Mouse (Mus musculus) heart, embryonic 14.5 days (tissue): ENCODE data around the gene Inpp5b. TPM values are rescaled to one million over a fixed set of nuclear protein-coding genes. Genes with fewer than 3 reads are reported as not detected.

Source experiments
- ATAC-seq: fragments of 200-750 bp; cut with Nextera tagmentation; 2 replicates; pipeline ENCODE4 v1.8.0; 2017; ENCODE audit warnings: low read depth, moderate TSS enrichment; ENCODE audit not compliant: insufficient number of reproducible peaks, insufficient read depth, low FRiP score
- H3K27ac ChIP-seq, 2 experiments: fragments of 200-500 bp in 1 of 2; fragments of 300-500 bp in 1 of 2; sonication (generic) in 1 of 2; replicated peaks in 1 of 2; 2 replicates each; pipeline ENCODE4 v1.5.1; 2012 to 2014; ENCODE audit warnings: low read depth in 2 of 2, low read length in 2 of 2, control low read depth in 1 of 2, mild to moderate bottlenecking in 1 of 2, mixed read lengths in 1 of 2; ENCODE audit not compliant: control insufficient read depth in 1 of 2, insufficient read depth in 1 of 2
- H3K27me3 ChIP-seq: fragments of 300-500 bp; sonication (generic); 2 replicates; pipeline ENCODE4 v1.6.1; 2014; ENCODE audit warnings: mild to moderate bottlenecking, low read length, control low read depth; ENCODE audit not compliant: control insufficient read depth, insufficient read depth
- H3K36me3 ChIP-seq: fragments of 300-500 bp; sonication (generic); 2 replicates; pipeline ENCODE4 v1.6.1; 2014; ENCODE audit warnings: mild to moderate bottlenecking, control low read depth, low read length, mixed read lengths; ENCODE audit not compliant: control insufficient read depth, insufficient read depth
- H3K4me1 ChIP-seq, 2 experiments: fragments of 200-500 bp in 1 of 2; fragments of 300-500 bp in 1 of 2; sonication (generic) in 1 of 2; 2 replicates each; pipeline ENCODE4 v1.6.1; 2012 to 2014; ENCODE audit warnings: low read length in 2 of 2, control low read depth in 1 of 2, mixed read lengths in 1 of 2; ENCODE audit not compliant: control insufficient read depth in 2 of 2, insufficient read depth in 2 of 2
- H3K4me2 ChIP-seq: fragments of 300-500 bp; sonication (generic); 2 replicates; pipeline ENCODE4 v1.6.1; 2014; ENCODE audit warnings: mild to moderate bottlenecking, low read length
- H3K4me3 ChIP-seq, 2 experiments: fragments of 200-500 bp in 1 of 2; fragments of 300-500 bp in 1 of 2; sonication (generic) in 1 of 2; 2 replicates each; pipeline ENCODE4 v1.5.1; 2012 to 2014; ENCODE audit warnings: low read length in 2 of 2, mild to moderate bottlenecking in 2 of 2, control low read depth in 1 of 2, low read depth in 1 of 2, moderate library complexity in 1 of 2; ENCODE audit not compliant: control insufficient read depth in 1 of 2, insufficient read depth in 1 of 2
- H3K9ac ChIP-seq: fragments of 300-500 bp; sonication (generic); 2 replicates; pipeline ENCODE4 v1.6.1; 2014; ENCODE audit warnings: mild to moderate bottlenecking, low read length
- H3K9me3 ChIP-seq: fragments of 300-500 bp; sonication (generic); 2 replicates; pipeline ENCODE4 v1.6.1; 2016; ENCODE audit warnings: low read length, control low read depth; ENCODE audit not compliant: control insufficient read depth
- WGBS: fragments of 180-500 bp; shearing (Covaris S2); extraction: QIAGEN DNeasy Blood & Tissue Kit; methylation state at CpG from one replicate; pipeline ENCODE4 v1.1.7; 2014; 5-methylcytosine and 5-hydroxymethylcytosine counted together
- microRNA counts: library from miRNA; unstranded; fragments of <30 nt; microRNA quantifications from one replicate; lab custom pipeline; 2016
- microRNA-seq: library from miRNA; unstranded; fragments of <30 nt; microRNA quantifications from one replicate; pipeline ENCODE4, GENCODE M21; 2016
- polyA plus RNA-seq: library from polyadenylated mRNA; unstranded; fragments of >200 nt; fragmentation: Nextera tagmentation; extraction: Ambion mirVana; gene quantifications from 2 replicates; pipeline ENCODE4 v1.2.1, GENCODE M21; 2014

Gene Inpp5b
- polyA plus RNA-seq, 1 experiment from 2014 or later: 17.3 TPM

DNA sequence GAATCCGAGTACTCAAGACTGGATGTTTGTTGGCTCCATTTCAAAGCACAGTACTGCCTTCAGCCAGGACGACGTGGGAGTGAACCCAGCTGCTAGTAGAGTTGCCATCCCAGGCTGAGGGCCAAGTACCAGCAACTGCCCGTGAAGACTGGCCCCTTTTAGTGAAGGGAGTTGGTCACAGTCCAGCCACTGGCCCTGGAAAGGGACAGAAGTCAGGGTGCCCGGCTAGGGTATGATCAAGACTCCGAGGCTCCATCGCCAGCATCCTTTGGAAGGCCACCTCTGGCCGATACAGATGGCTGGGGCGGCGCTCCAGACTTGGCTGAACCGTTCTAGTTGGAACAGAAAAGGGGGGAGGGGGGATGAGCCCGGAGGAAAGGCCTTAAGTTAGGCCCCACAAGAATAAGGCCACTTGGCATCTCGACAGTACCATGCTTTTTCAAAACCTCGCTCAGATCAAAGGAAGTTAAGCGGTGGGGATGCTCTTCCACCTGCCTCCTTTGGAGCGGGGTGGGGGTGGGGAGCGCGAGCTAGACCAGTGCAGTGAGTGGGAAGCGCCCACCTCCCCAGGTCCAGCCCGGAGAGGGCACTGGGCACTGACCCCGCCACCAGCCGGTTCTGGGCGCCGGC is 108.1 kb downstream of the Inpp5b start:
- H3K4me3 ChIP-seq: peak overlapping the region; percentile 88 to 92
- H3K27ac ChIP-seq: peak overlapping the region; percentile 46 to 90
- peak overlapping the region; percentile 89 for H3K4me2 ChIP-seq
- peaks cover 29% of the 10 kb centered on the region for H3K36me3 ChIP-seq
- ATAC-seq: no peak; the same call in 1 of the 2 replicates
- H3K4me1 ChIP-seq: peaks cover 10 to 18% of the 10 kb centered on the region in 2 experiments
- H3K27me3 ChIP-seq: no peaks in the 10 kb centered on the region
- WGBS: 2% methylated on average over 22 of the region's 24 CpGs
- H3K9me3 ChIP-seq: no peaks in the 10 kb centered on the region
- peak overlapping the region; percentile 86 for H3K9ac ChIP-seq

DNA sequence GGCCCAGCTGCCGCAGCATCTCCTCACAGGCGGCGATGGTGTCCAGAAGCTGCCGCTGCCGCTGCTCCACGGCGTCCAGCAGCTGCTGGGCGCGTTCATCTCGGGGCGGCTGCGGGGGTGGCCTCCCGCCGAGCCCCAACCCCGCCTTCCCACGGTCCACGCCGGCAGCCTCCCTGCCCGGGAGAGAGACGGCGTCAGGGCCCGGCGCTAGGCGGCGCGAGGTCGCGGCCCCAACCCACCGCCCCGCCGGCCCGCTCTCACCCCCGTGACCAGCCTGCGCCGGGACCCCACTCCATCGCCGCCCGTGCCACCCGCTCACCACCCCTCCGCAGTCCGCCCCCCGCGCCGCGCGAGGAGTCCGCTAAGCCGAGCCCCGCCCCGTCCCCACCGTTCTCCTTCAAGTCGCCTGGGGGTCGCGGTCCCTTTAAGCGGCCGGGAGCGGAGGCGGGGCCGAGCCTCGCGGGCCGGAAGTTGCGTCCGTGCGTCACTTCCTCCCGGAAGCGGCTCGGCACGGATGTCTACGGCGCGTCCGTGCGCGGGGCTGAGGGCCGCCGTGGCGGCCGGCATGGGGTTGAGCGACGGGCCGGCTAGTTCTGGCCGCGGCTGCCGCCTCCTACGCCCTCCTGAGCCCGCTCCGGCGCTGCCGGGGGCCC is 108.7 kb downstream of the Inpp5b start, which contains the start of gene Yrdc:
Yrdc (plus strand) TSS at position 419 of the 653 bp plus-strand sequence.
- H3K9ac ChIP-seq: peak within 1 kb of the TSS; percentile 86
- ATAC-seq: peak; percentile 90
- no peaks in the 10 kb centered on the region for H3K27me3 ChIP-seq
- peak within 1 kb of the TSS; percentile 73 to 90 for H3K27ac ChIP-seq
- peak within 1 kb of the TSS; percentile 89 for H3K4me2 ChIP-seq
- H3K4me1 ChIP-seq: peaks cover 10 to 18% of the 10 kb centered on the region in 2 experiments
- H3K36me3 ChIP-seq: peaks cover 32% of the 10 kb centered on the region
- no peaks in the 10 kb centered on the region for H3K9me3 ChIP-seq
- peak within 1 kb of the TSS; percentile 88 to 92 for H3K4me3 ChIP-seq
- under 1% methylated on average over 44 of the region's 90 CpGs for WGBS

MicroRNAs within 50 kb of the gene (microRNA counts, 519-probe panel; counts per million panel counts)
- microRNA mmu-miR-697 (lab: Ali Mortazavi, UCI): 322 counts per million, percentile 70 among the panel's probes with 10 or more counts
- 322 counts per million, percentile 70 among the panel's probes with 10 or more counts for microRNA mmu-miR-698 (lab: Ali Mortazavi, UCI)

Small RNA genes lying within 50 kb of the gene (microRNA-seq; reads per million reads assigned to microRNA genes)
- gene Gm24721: not detected
- not detected for gene Mir697
- gene Mir698: not detected

Other genes starting within 250 kb of the Inpp5b start
- not detected in 2 replicates for gene 3100002H09Rik, start 131.0 kb upstream of the Inpp5b start, polyA plus RNA-seq
- gene Pou3f1, start 85.0 kb upstream of the Inpp5b start, polyA plus RNA-seq: 0.19 and 0.20 TPM in 2 replicates
- 38.8 and 42.5 TPM in 2 replicates for gene Utp11, start 48.2 kb upstream of the Inpp5b start, polyA plus RNA-seq
- gene Fhl3, start 41.1 kb upstream of the Inpp5b start, polyA plus RNA-seq: 6.8 and 7.0 TPM in 2 replicates
- gene Sf3a3, start 27.1 kb upstream of the Inpp5b start, polyA plus RNA-seq: 73.4 and 73.5 TPM in 2 replicates
- gene Mtf1, start 60.3 kb downstream of the Inpp5b start, polyA plus RNA-seq: 11.4 and 14.0 TPM in 2 replicates
- 23.1 and 28.1 TPM in 2 replicates for gene Yrdc, start 108.8 kb downstream of the Inpp5b start, polyA plus RNA-seq
- gene 1110065P20Rik, start 109.3 kb downstream of the Inpp5b start, polyA plus RNA-seq: 48.8 and 56.9 TPM in 2 replicates
- 0.14 and 0.16 TPM in 2 replicates for gene Maneal, start 120.3 kb downstream of the Inpp5b start, polyA plus RNA-seq
- not detected in 2 replicates for gene Epha10, start 139.0 kb downstream of the Inpp5b start, polyA plus RNA-seq
- gene 9930104L06Rik, start 195.2 kb downstream of the Inpp5b start, polyA plus RNA-seq: 3.2 and 4.3 TPM in 2 replicates
- gene Cdca8, start 197.5 kb downstream of the Inpp5b start, polyA plus RNA-seq: 95.1 and 98.7 TPM in 2 replicates
- gene Rspo1, start 244.6 kb downstream of the Inpp5b start, polyA plus RNA-seq: 8.3 and 9.5 TPM in 2 replicates